Mouse (Mus musculus) hindbrain, embryonic 13.5 days (tissue): ENCODE measurements around the gene Lce1g. TPM values are rescaled to one million over a fixed set of nuclear protein-coding genes. Genes with fewer than 3 reads are reported as not detected.

Experiments used
- polyA plus RNA-seq: library from polyadenylated mRNA; unstranded; fragments of >200 nt; fragmentation: Nextera tagmentation; extraction: Ambion mirVana; gene quantifications from 2 replicates; pipeline ENCODE4 v1.2.1, GENCODE M21; 2015

Lce1g gene
- polyA plus RNA-seq, 1 experiment from 2014 or later: not detected

Other genes starting within 250 kb of the Lce1g start
- gene 2310046K23Rik, start 217.8 kb downstream of the Lce1g start, polyA plus RNA-seq: not detected in 2 replicates
- not detected in 2 replicates for gene Ivl, start 178.6 kb downstream of the Lce1g start, polyA plus RNA-seq
- gene Smcp, start 163.3 kb downstream of the Lce1g start, polyA plus RNA-seq: not detected in 2 replicates
- gene 2210017I01Rik, start 144.8 kb downstream of the Lce1g start, polyA plus RNA-seq: not detected in 2 replicates
- not detected in 2 replicates for gene Lce6a, start 130.7 kb downstream of the Lce1g start, polyA plus RNA-seq
- not detected in 2 replicates for gene Lce1a1, start 104.0 kb downstream of the Lce1g start, polyA plus RNA-seq
- not detected in 2 replicates for gene Lce1b, start 95.4 kb downstream of the Lce1g start, polyA plus RNA-seq
- gene Lce1a2, start 82.0 kb downstream of the Lce1g start, polyA plus RNA-seq: not detected in 2 replicates
- not detected in 2 replicates for gene Lce1c, start 73.1 kb downstream of the Lce1g start, polyA plus RNA-seq
- not detected in 2 replicates for gene Lce1d, start 65.1 kb downstream of the Lce1g start, polyA plus RNA-seq
- not detected in 2 replicates for gene Lce1e, start 43.3 kb downstream of the Lce1g start, polyA plus RNA-seq
- gene Lce1f, start 32.0 kb downstream of the Lce1g start, polyA plus RNA-seq: not detected in 2 replicates
- gene Gm38119, start 13.2 kb downstream of the Lce1g start, polyA plus RNA-seq: not detected in 2 replicates
- gene Lce1h, start 12.7 kb upstream of the Lce1g start, polyA plus RNA-seq: not detected in 2 replicates
- gene Lce1i, start 26.6 kb upstream of the Lce1g start, polyA plus RNA-seq: not detected in 2 replicates
- not detected in 2 replicates for gene Lce1j, start 38.2 kb upstream of the Lce1g start, polyA plus RNA-seq
- not detected in 2 replicates for gene Lce1k, start 55.6 kb upstream of the Lce1g start, polyA plus RNA-seq
- gene Kprp, start 74.9 kb upstream of the Lce1g start, polyA plus RNA-seq: not detected in 2 replicates
- gene Lce1l, start 98.9 kb upstream of the Lce1g start, polyA plus RNA-seq: not detected in 2 replicates
- gene 2310050C09Rik, start 117.9 kb upstream of the Lce1g start, polyA plus RNA-seq: not detected in 2 replicates
- gene Lce3a, start 173.9 kb upstream of the Lce1g start, polyA plus RNA-seq: not detected in 2 replicates
- not detected in 2 replicates for gene Lce3b, start 180.6 kb upstream of the Lce1g start, polyA plus RNA-seq
- gene Lce3c, start 192.1 kb upstream of the Lce1g start, polyA plus RNA-seq: not detected in 2 replicates
- not detected in 2 replicates for gene Lce3d, start 205.1 kb upstream of the Lce1g start, polyA plus RNA-seq
- not detected in 2 replicates for gene Lce3e, start 214.7 kb upstream of the Lce1g start, polyA plus RNA-seq
- not detected in 2 replicates for gene Lce3f, start 239.9 kb upstream of the Lce1g start, polyA plus RNA-seq